Mouse (Mus musculus): ENCODE measurements at regions not wholly inside any gene's neighbourhood (a gene's known extent, or its start where the extent isn't known, plus 50 kb on each side); places are given as distances from the start of the nearest gene placed in this dataset.

GRCm38 (mm10) chr11:56760474-56760873, 250.7 kb upstream of the Gria1 start:
- H3K9ac ChIP-seq (ENCODE audit: control insufficient read depth, low read depth, low read length, poor library complexity, severe bottlenecking) = no peak overlapping the region
- H3K36me3 ChIP-seq (ENCODE audit: control insufficient read depth in 1 of 2, insufficient read depth in 2 of 2, low read length in 2 of 2) = no peaks in the 10 kb centered on the region
- no peaks in the 10 kb centered on the region for H3K27me3 ChIP-seq (ENCODE audit: control insufficient read depth in 1 of 2, insufficient read depth in 2 of 2, low read length in 2 of 2)
- DNase-seq (ENCODE audit: low read depth, low spot score) = no peak
- TF ChIP-seq CTCF (IDR thresholded peaks at IDR 0.05 in 2 of 3, conservative IDR thresholded peaks at IDR 0.05 in 1 of 3; ENCODE audit: control insufficient read depth in 1 of 3, insufficient read depth in 1 of 3, low read depth in 2 of 3, low read length in 3 of 3, poor library complexity in 1 of 3, severe bottlenecking in 1 of 3) (no peak), USF1 (IDR thresholded peaks at IDR 0.05; ENCODE audit: low read depth, low read length) (no peak), RAD21 (IDR thresholded peaks at IDR 0.05; ENCODE audit: low read depth, low read length) (no peak), GATA1 (IDR thresholded peaks at IDR 0.05; ENCODE audit: low read depth, low read length) (no peak), UBTF (IDR thresholded peaks at IDR 0.05; ENCODE audit: borderline replicate concordance, insufficient read depth, low read depth, low read length) (no peak), SIN3A (IDR thresholded peaks at IDR 0.05; ENCODE audit: low read length) (no peak), POLR2AphosphoS5 (IDR thresholded peaks at IDR 0.05; ENCODE audit: borderline replicate concordance, low read depth, low read length) (no peak), GABPA (IDR thresholded peaks at IDR 0.05; ENCODE audit: low read depth, low read length) (no peak), E2F4 (IDR thresholded peaks at IDR 0.05; ENCODE audit: borderline replicate concordance, low read depth, low read length) (no peak), CHD1 (IDR thresholded peaks at IDR 0.05; ENCODE audit: low read depth, low read length) (no peak), RCOR1 (IDR thresholded peaks at IDR 0.05; ENCODE audit: low read depth, low read length) (no peak), POLR2A (IDR thresholded peaks at IDR 0.05; ENCODE audit: control insufficient read depth in 1 of 2, insufficient read depth in 1 of 2, low read depth in 1 of 2, low read length in 2 of 2, poor library complexity in 1 of 2) (no peak)
- no peak overlapping the region for H3K4me3 ChIP-seq (ENCODE audit: control insufficient read depth in 1 of 2, insufficient read depth in 1 of 2, low read depth in 2 of 2, low read length in 2 of 2)
- H3K27ac ChIP-seq (ENCODE audit: control insufficient read depth, low read depth, low read length) = no peak overlapping the region
- no peaks in the 10 kb centered on the region for H3K9me3 ChIP-seq (replicated peaks; ENCODE audit: insufficient read depth, low read length)
- H3K4me1 ChIP-seq (ENCODE audit: control insufficient read depth in 1 of 2, insufficient read depth in 2 of 2, low read length in 2 of 2) = no peaks in the 10 kb centered on the region
- no peaks in the 10 kb centered on the region for H3K79me2 ChIP-seq (ENCODE audit: control insufficient read depth, insufficient read depth, low read length, poor library complexity)

- Histone ChIP-seq H3K4me1 (ENCODE audit: control insufficient read depth in 1 of 2, insufficient read depth in 2 of 2, low read length in 2 of 2) (no peaks in the 10 kb centered on the region), H3K4me3 (ENCODE audit: control insufficient read depth in 1 of 2, insufficient read depth in 1 of 2, low read depth in 2 of 2, low read length in 2 of 2) (no peak overlapping the region)
- TF ChIP-seq ETS1 (IDR thresholded peaks at IDR 0.05; ENCODE audit: low read depth, low read length) (no peak), JUND (IDR thresholded peaks at IDR 0.05; ENCODE audit: low read depth, low read length) (no peak), CHD1 (IDR thresholded peaks at IDR 0.05; ENCODE audit: low read depth, low read length) (no peak), POLR2AphosphoS2 (IDR thresholded peaks at IDR 0.05; ENCODE audit: low read length) (no peak), KAT2A (conservative IDR thresholded peaks at IDR 0.05; ENCODE audit: low read depth, low read length) (no peak), RCOR1 (IDR thresholded peaks at IDR 0.05; ENCODE audit: low read depth, low read length) (no peak), ELF1 (IDR thresholded peaks at IDR 0.05; ENCODE audit: low read depth, low read length) (no peak), ZMIZ1 (IDR thresholded peaks at IDR 0.05; ENCODE audit: low read depth, low read length) (no peak), MAZ (IDR thresholded peaks at IDR 0.05; ENCODE audit: low read depth, low read length) (no peak), ZC3H11A (IDR thresholded peaks at IDR 0.05; ENCODE audit: low read depth, low read length) (no peak), MYC (IDR thresholded peaks at IDR 0.05; ENCODE audit: low read depth, low read length) (no peak)
Measured at GRCm38 (mm10) chr11:56762467-56763120, 248.6 kb upstream of the Gria1 start.

More at GRCm38 (mm10) chr11:56762467-56763120, 248.6 kb upstream of the Gria1 start:
- H3K27ac ChIP-seq (ENCODE audit: control insufficient read depth, low read depth, low read length) = no peak overlapping the region
- no peak for DNase-seq (ENCODE audit: low read depth, low spot score)
- no peaks in the 10 kb centered on the region for H3K9me3 ChIP-seq (replicated peaks; ENCODE audit: insufficient read depth, low read length)
- no peaks in the 10 kb centered on the region for H3K27me3 ChIP-seq (ENCODE audit: control insufficient read depth in 1 of 2, insufficient read depth in 2 of 2, low read length in 2 of 2)
- no peak overlapping the region for H3K9ac ChIP-seq (ENCODE audit: control insufficient read depth, low read depth, low read length, poor library complexity, severe bottlenecking)
- no peaks in the 10 kb centered on the region for H3K79me2 ChIP-seq (ENCODE audit: control insufficient read depth, insufficient read depth, low read length, poor library complexity)
- H3K36me3 ChIP-seq (ENCODE audit: control insufficient read depth in 1 of 2, insufficient read depth in 2 of 2, low read length in 2 of 2) = no peaks in the 10 kb centered on the region

Data from MEL (cell line).